Mouse (Mus musculus) frontal cortex, postnatal 36 days (tissue): Measurements from ENCODE around the gene Zfp653.
A peak's percentile ranks its signal among the peaks of the same experiment; 100 is the strongest.
"Not testable (repeated sequence)": the region's sequence is repeated elsewhere in the genome, so short reads cannot be mapped to it uniquely, and the experiment has no call there.

Experiments
- DNase-seq, 2 experiments: peaks; one replicate each; pipeline ENCODE4 v3.0.0; 2022; ENCODE audit warnings: low spot score in 2 of 2

The Zfp653 gene

GRCm38 (mm10) chr9:22070791-22071573 is at the start of gene Zfp653, which contains the start of gene Gm49318:
TSS of gene Zfp653 (minus strand) at chr9:22071376.
TSS of gene Gm49318 (minus strand) at chr9:22071259.
- peak; percentile 96 for DNase-seq

GRCm38 (mm10) chr9:22119543-22119942 is 48.4 kb upstream of the Zfp653 start:
- peak; percentile 49 to 57 for DNase-seq

GRCm38 (mm10) chr9:22117754-22118456 is 46.7 kb upstream of the Zfp653 start:
- DNase-seq: peak in 1 of 2 experiments; percentile 58

- DNase-seq: peak; percentile 94 to 96
These were observed 45.7 kb upstream of the Zfp653 start, which contains the start of gene Elof1 for GRCm38 (mm10) chr9:22116740-22117426. TSS of gene Elof1 (minus strand) at chr9:22117172.

GRCm38 (mm10) chr9:22116086-22116485 is 44.9 kb upstream of the Zfp653 start:
- no peak for DNase-seq

GRCm38 (mm10) chr9:22115635-22116034 is 44.5 kb upstream of the Zfp653 start:
- DNase-seq: no peak

- no peak for DNase-seq
These were observed 37.0 kb upstream of the Zfp653 start for GRCm38 (mm10) chr9:22108194-22108593.

- DNase-seq: no peak
These were observed 28.7 kb upstream of the Zfp653 start for GRCm38 (mm10) chr9:22099922-22100321.

- DNase-seq: no peak
These were observed 28.0 kb upstream of the Zfp653 start, which contains the start of gene Cnn1 for GRCm38 (mm10) chr9:22098993-22099696. TSS of gene Cnn1 (plus strand) at chr9:22099216.

GRCm38 (mm10) chr9:22095854-22096307 is 24.7 kb upstream of the Zfp653 start:
- peak; percentile 73 to 77 for DNase-seq

GRCm38 (mm10) chr9:22092746-22093145 is 21.6 kb upstream of the Zfp653 start:
- DNase-seq: no peak

GRCm38 (mm10) chr9:22089986-22090385 is 18.8 kb upstream of the Zfp653 start:
- no peak for DNase-seq

GRCm38 (mm10) chr9:22089281-22089680 is 18.1 kb upstream of the Zfp653 start:
- DNase-seq: no peak

- DNase-seq: no peak
These were observed 15.9 kb upstream of the Zfp653 start for GRCm38 (mm10) chr9:22087034-22087618.

GRCm38 (mm10) chr9:22086012-22086411 is 14.8 kb upstream of the Zfp653 start:
- no peak for DNase-seq

GRCm38 (mm10) chr9:22085022-22085834 is 14.1 kb upstream of the Zfp653 start, which contains the start of gene Ecsit:
TSS of gene Ecsit (minus strand) at chr9:22085438.
- DNase-seq: peak; percentile 92 to 97

GRCm38 (mm10) chr9:22084667-22085021 is 13.5 kb upstream of the Zfp653 start:
- DNase-seq: no peak

GRCm38 (mm10) chr9:22076223-22076622 is 5.0 kb upstream of the Zfp653 start:
- no peak for DNase-seq

- DNase-seq: not testable (repeated sequence)
These were observed 4.6 kb upstream of the Zfp653 start for GRCm38 (mm10) chr9:22075778-22076177.

GRCm38 (mm10) chr9:22072276-22072675 is 1.1 kb upstream of the Zfp653 start:
- DNase-seq: no peak
